Mouse (Mus musculus) gastrocnemius, postnatal 25 days (tissue): ENCODE results near the gene Arhgap10. TPM values are rescaled to one million over a fixed set of nuclear protein-coding genes. Genes with fewer than 3 reads are reported as not detected.
A peak's percentile ranks its signal among the peaks of the same experiment; 100 is the strongest.
"Not testable (repeated sequence)": the region's sequence is repeated elsewhere in the genome, so short reads cannot be mapped to it uniquely, and the experiment has no call there.

Experiments
- DNase-seq: peaks from one replicate; pipeline ENCODE4 v3.0.0; 2022
- total RNA-seq, 2 experiments: library from RNA; stranded (reverse); gene quantifications; 1 replicate in 1 of 2; 2 replicates in 1 of 2; pipeline ENCODE4 v1.2.3; 2021

Gene Arhgap10
- total RNA-seq, 2 experiments from 2014 or later: 48.2 to 58.2 TPM

- DNase-seq: no peak
Measured at GRCm38 (mm10) chr8:77350121-77350777, 167.5 kb downstream of the Arhgap10 start.

GRCm38 (mm10) chr8:77343916-77344315 lies 173.8 kb downstream of the Arhgap10 start:
- DNase-seq: no peak

GRCm38 (mm10) chr8:77343335-77343734 lies 174.4 kb downstream of the Arhgap10 start:
- DNase-seq: no peak

GRCm38 (mm10) chr8:77342144-77342543 lies 175.6 kb downstream of the Arhgap10 start:
- DNase-seq: no peak

GRCm38 (mm10) chr8:77341329-77341728 lies 176.4 kb downstream of the Arhgap10 start:
- no peak for DNase-seq

GRCm38 (mm10) chr8:77340046-77340747 lies 177.6 kb downstream of the Arhgap10 start:
- no peak for DNase-seq

GRCm38 (mm10) chr8:77337272-77337671 lies 180.5 kb downstream of the Arhgap10 start:
- DNase-seq: no peak

GRCm38 (mm10) chr8:77331180-77331579 lies 186.6 kb downstream of the Arhgap10 start:
- no peak for DNase-seq

GRCm38 (mm10) chr8:77330304-77330703 lies 187.4 kb downstream of the Arhgap10 start:
- DNase-seq: no peak

- no peak for DNase-seq
Measured at GRCm38 (mm10) chr8:77329783-77330182, 188.0 kb downstream of the Arhgap10 start.

- no peak for DNase-seq
Measured at GRCm38 (mm10) chr8:77328473-77328872, 189.3 kb downstream of the Arhgap10 start.

- DNase-seq: no peak
Measured at GRCm38 (mm10) chr8:77327326-77327725, 190.4 kb downstream of the Arhgap10 start.

GRCm38 (mm10) chr8:77322727-77323126 lies 195.0 kb downstream of the Arhgap10 start:
- DNase-seq: not testable (repeated sequence)

GRCm38 (mm10) chr8:77321901-77322300 lies 195.9 kb downstream of the Arhgap10 start:
- no peak for DNase-seq

- DNase-seq: no peak
Measured at GRCm38 (mm10) chr8:77318590-77318989, 199.2 kb downstream of the Arhgap10 start.

- no peak for DNase-seq
Measured at GRCm38 (mm10) chr8:77317771-77318170, 200.0 kb downstream of the Arhgap10 start.

GRCm38 (mm10) chr8:77313003-77313402 lies 204.8 kb downstream of the Arhgap10 start:
- no peak for DNase-seq

- no peak for DNase-seq
Measured at GRCm38 (mm10) chr8:77311762-77312161, 206.0 kb downstream of the Arhgap10 start.

- no peak for DNase-seq
Measured at GRCm38 (mm10) chr8:77310541-77310940, 207.2 kb downstream of the Arhgap10 start.

GRCm38 (mm10) chr8:77310026-77310425 lies 207.7 kb downstream of the Arhgap10 start:
- peak; percentile 14 for DNase-seq

- DNase-seq: no peak
Measured at GRCm38 (mm10) chr8:77294599-77294998, 223.2 kb downstream of the Arhgap10 start.

GRCm38 (mm10) chr8:77292649-77293048 lies 225.1 kb downstream of the Arhgap10 start:
- DNase-seq: no peak

GRCm38 (mm10) chr8:77292120-77292519 lies 225.6 kb downstream of the Arhgap10 start:
- DNase-seq: no peak

GRCm38 (mm10) chr8:77288492-77288891 lies 229.3 kb downstream of the Arhgap10 start:
- no peak for DNase-seq
